Mouse (Mus musculus): ENCODE measurements around the gene Pdgfa. TPM values are rescaled to one million over a fixed set of nuclear protein-coding genes. Genes with fewer than 3 reads are reported as not detected.

The Pdgfa gene
- polyA plus RNA-seq (2014; fragmentation: Nextera tagmentation; extraction: Ambion mirVana) = 10.9 and 12.4 TPM in 2 replicates

DNA sequence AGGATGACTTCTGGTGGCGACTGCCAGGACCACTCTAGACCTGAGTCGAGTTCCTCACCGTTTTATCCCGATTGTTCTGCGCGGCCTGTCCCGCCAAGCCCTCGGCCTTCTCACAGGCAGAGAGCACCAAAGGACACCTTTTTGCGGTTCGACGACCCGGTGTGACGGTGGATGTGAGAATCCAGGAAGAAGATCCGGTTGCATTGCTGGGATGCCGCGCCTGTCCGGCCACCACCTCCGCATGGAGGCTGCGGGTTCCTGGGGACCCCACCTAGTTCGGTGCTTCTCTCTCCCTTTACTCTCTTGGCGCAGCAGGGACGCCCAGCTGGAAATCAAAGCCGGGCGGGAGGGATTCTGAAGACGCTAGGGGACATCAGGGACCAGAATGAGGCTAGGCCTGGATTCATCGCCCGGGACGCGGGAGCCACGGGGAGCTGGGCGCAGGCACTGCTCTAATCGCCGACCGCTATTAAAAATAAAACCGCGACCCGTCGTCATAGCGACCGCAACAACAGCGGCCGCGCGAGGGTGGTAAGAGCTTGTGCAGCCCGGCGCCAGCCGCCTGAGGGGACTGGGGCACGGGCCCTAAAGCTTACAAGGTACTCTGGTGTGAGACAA lies at the start of gene Pdgfa:
TSS of gene Pdgfa (minus strand) at position 200 of the 618 bp plus-strand sequence.
- H3K9me3 ChIP-seq (ENCODE audit: control insufficient read depth, low read length) = peaks cover 4% of the 10 kb centered on the region; the same call in 1 of the 2 replicates
- ATAC-seq (ENCODE audit: low FRiP score) (peak; percentile 18; the same call in 1 of the 2 replicates), DNase-seq (ENCODE audit: low spot score) (peak; percentile 79)
- H3K4me2 ChIP-seq (replicated peaks; ENCODE audit: low read depth, low read length) = peak within 1 kb of the TSS; percentile 98
- peak within 1 kb of the TSS; percentile 63 for H3K4me3 ChIP-seq (ENCODE audit: low read depth, low read length)
- peaks cover 23% of the 10 kb centered on the region for H3K4me1 ChIP-seq (replicated peaks; ENCODE audit: control insufficient read depth, insufficient read depth, low read length)
- H3K27ac ChIP-seq (ENCODE audit: low read depth, low read length) = no peak within 1 kb of the TSS
- peak within 1 kb of the TSS; percentile 74; the same call in 1 of the 2 replicates for H3K9ac ChIP-seq (ENCODE audit: low read depth, low read length)
- no peaks in the 10 kb centered on the region for H3K36me3 ChIP-seq (ENCODE audit: control insufficient read depth, insufficient read depth, low read length)
- H3K27me3 ChIP-seq (ENCODE audit: control insufficient read depth, insufficient read depth, low read length) = peaks cover 65% of the 10 kb centered on the region
- WGBS = 1% methylated on average over 48 of the region's 48 CpGs

DNA sequence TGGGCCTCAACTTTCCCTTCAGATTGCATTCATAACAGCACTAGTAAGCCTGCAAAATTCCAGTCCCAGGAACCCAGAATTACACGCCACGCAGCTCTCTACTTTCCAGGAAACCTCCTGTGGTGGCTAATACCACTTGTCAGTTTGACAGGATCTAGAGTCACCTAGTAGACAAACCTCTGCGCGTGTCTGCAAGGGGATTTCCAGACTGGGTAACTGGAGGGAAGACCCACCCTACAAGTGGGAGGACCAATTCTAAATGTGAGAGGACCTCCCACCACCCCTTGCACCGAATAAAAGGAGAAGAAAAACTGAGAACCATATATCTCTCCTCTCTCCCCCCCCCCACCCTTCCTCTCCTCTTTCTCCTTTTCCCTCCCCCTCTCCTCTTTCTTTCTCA lies 49.5 kb upstream of the Pdgfa start:
- Histone ChIP-seq H3K4me1 (replicated peaks; ENCODE audit: control insufficient read depth, insufficient read depth, low read length) (no peaks in the 10 kb centered on the region), H3K4me3 (ENCODE audit: low read depth, low read length) (no peak overlapping the region), H3K9ac (ENCODE audit: low read depth, low read length) (no peak overlapping the region), H3K27me3 (ENCODE audit: control insufficient read depth, insufficient read depth, low read length) (no peaks in the 10 kb centered on the region), H3K27ac (ENCODE audit: low read depth, low read length) (no peak overlapping the region), H3K36me3 (ENCODE audit: control insufficient read depth, insufficient read depth, low read length) (no peaks in the 10 kb centered on the region), H3K9me3 (ENCODE audit: control insufficient read depth, low read length) (no peaks in the 10 kb centered on the region), H3K4me2 (replicated peaks; ENCODE audit: low read depth, low read length) (no peak overlapping the region)
- 70% methylated on average over 5 of the region's 5 CpGs for WGBS
- ATAC-seq (ENCODE audit: low FRiP score) = no peak
- no peak for DNase-seq (ENCODE audit: low spot score)

DNA sequence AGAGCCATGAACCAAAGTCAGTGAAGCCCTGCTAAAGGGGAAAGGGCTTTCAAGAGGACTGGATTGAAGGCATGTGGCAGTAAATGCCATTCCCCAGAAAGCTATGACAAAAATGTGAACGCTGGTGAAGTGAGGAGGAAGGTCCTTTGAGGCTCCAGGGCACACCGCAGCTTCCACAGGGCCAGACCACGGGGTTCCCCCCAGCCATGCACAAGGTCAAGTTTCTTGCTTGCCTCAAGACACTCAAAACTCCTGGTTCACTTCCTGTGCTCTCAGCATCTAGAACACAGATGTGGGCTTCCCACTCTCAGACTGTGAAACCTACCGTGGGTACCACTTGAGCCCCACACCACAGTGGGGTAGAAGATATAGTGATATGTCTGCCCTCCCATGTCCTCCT lies 46.4 kb upstream of the Pdgfa start:
- no peak overlapping the region for H3K4me3 ChIP-seq (ENCODE audit: low read depth, low read length)
- H3K9ac ChIP-seq (ENCODE audit: low read depth, low read length) = no peak overlapping the region
- WGBS = 59% methylated on average over 4 of the region's 4 CpGs
- no peak overlapping the region for H3K27ac ChIP-seq (ENCODE audit: low read depth, low read length)
- no peaks in the 10 kb centered on the region for H3K9me3 ChIP-seq (ENCODE audit: control insufficient read depth, low read length)
- H3K36me3 ChIP-seq (ENCODE audit: control insufficient read depth, insufficient read depth, low read length) = no peaks in the 10 kb centered on the region
- no peak for ATAC-seq (ENCODE audit: low FRiP score)
- no peak overlapping the region for H3K4me2 ChIP-seq (replicated peaks; ENCODE audit: low read depth, low read length)
- H3K4me1 ChIP-seq (replicated peaks; ENCODE audit: control insufficient read depth, insufficient read depth, low read length) = no peaks in the 10 kb centered on the region
- DNase-seq (ENCODE audit: low spot score) = no peak
- H3K27me3 ChIP-seq (ENCODE audit: control insufficient read depth, insufficient read depth, low read length) = no peaks in the 10 kb centered on the region

DNA sequence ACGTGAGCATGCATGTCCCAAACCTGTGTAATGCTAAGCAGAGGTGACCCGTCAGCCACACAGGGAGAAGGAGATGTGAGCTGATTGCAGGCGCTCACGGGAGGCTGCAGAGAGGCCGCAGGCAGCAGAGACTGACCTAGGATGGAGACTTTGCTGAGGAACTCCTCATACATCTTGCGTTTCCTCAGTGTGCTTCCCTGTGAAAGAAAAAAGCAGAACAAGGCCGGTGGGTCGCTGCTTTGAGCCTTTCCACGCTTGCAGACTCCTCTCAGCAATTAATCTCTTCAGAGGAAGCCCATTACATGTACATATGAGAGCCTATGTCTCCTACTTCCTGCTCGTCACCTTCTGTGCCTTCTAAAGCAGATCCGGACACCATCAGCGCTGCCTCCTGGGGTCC lies 45.1 kb upstream of the Pdgfa start:
- Histone ChIP-seq H3K27ac (ENCODE audit: low read depth, low read length) (no peak overlapping the region), H3K9me3 (ENCODE audit: control insufficient read depth, low read length) (no peaks in the 10 kb centered on the region), H3K4me1 (replicated peaks; ENCODE audit: control insufficient read depth, insufficient read depth, low read length) (no peaks in the 10 kb centered on the region), H3K9ac (ENCODE audit: low read depth, low read length) (no peak overlapping the region), H3K4me2 (replicated peaks; ENCODE audit: low read depth, low read length) (no peak overlapping the region), H3K27me3 (ENCODE audit: control insufficient read depth, insufficient read depth, low read length) (no peaks in the 10 kb centered on the region), H3K4me3 (ENCODE audit: low read depth, low read length) (no peak overlapping the region), H3K36me3 (ENCODE audit: control insufficient read depth, insufficient read depth, low read length) (no peaks in the 10 kb centered on the region)
- ATAC-seq (ENCODE audit: low FRiP score) = no peak
- no peak for DNase-seq (ENCODE audit: low spot score)
- 82% methylated on average over 12 of the region's 12 CpGs for WGBS

DNA sequence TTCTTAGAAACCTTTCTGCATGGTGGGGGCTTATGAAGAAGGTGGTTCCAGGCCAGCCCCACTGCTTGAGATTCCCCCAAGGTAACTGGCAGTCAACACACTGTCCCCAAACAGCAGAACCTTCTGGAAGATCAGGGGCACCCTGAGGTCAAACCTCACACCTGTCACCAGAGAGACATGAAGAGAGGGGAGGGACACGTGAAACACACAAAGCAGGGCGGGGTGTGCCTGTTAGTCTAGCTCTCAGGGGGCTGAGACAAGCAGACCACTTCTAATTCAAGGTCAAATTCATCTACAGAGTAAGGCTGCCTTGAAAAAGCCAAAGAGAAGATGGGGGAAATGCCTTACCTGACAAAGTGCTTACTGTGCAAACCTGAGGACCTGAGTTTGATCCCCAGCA lies 38.0 kb upstream of the Pdgfa start:
- ATAC-seq (ENCODE audit: low FRiP score) = no peak

GRCm38 (mm10) chr5:139034746-139035145 lies 37.6 kb upstream of the Pdgfa start:
- ATAC-seq (ENCODE audit: low FRiP score) (no peak), DNase-seq (ENCODE audit: low spot score) (no peak)
- Histone ChIP-seq H3K4me2 (replicated peaks; ENCODE audit: low read depth, low read length) (no peak overlapping the region), H3K4me1 (replicated peaks; ENCODE audit: control insufficient read depth, insufficient read depth, low read length) (peaks cover 4% of the 10 kb centered on the region), H3K27me3 (ENCODE audit: control insufficient read depth, insufficient read depth, low read length) (no peaks in the 10 kb centered on the region), H3K36me3 (ENCODE audit: control insufficient read depth, insufficient read depth, low read length) (no peaks in the 10 kb centered on the region), H3K9me3 (ENCODE audit: control insufficient read depth, low read length) (no peaks in the 10 kb centered on the region), H3K27ac (ENCODE audit: low read depth, low read length) (0 out of 2 replicates have a peak overlapping the region, but pooled peaks have one; percentile 4), H3K9ac (ENCODE audit: low read depth, low read length) (no peak overlapping the region), H3K4me3 (ENCODE audit: low read depth, low read length) (no peak overlapping the region)
- WGBS = 56% methylated on average over 6 of the region's 6 CpGs

More for the DNA sequence above, 38.0 kb upstream of the Pdgfa start:
- no peak overlapping the region for H3K9ac ChIP-seq (ENCODE audit: low read depth, low read length)
- H3K4me3 ChIP-seq (ENCODE audit: low read depth, low read length) = no peak overlapping the region
- 54% methylated on average over 2 of the region's 2 CpGs for WGBS
- H3K9me3 ChIP-seq (ENCODE audit: control insufficient read depth, low read length) = no peaks in the 10 kb centered on the region
- no peak for DNase-seq (ENCODE audit: low spot score)
- peaks cover 4% of the 10 kb centered on the region for H3K4me1 ChIP-seq (replicated peaks; ENCODE audit: control insufficient read depth, insufficient read depth, low read length)
- H3K27me3 ChIP-seq (ENCODE audit: control insufficient read depth, insufficient read depth, low read length) = no peaks in the 10 kb centered on the region
- H3K4me2 ChIP-seq (replicated peaks; ENCODE audit: low read depth, low read length) = no peak overlapping the region
- no peaks in the 10 kb centered on the region for H3K36me3 ChIP-seq (ENCODE audit: control insufficient read depth, insufficient read depth, low read length)
- H3K27ac ChIP-seq (ENCODE audit: low read depth, low read length) = 0 out of 2 replicates have a peak overlapping the region, but pooled peaks have one; percentile 4

DNA sequence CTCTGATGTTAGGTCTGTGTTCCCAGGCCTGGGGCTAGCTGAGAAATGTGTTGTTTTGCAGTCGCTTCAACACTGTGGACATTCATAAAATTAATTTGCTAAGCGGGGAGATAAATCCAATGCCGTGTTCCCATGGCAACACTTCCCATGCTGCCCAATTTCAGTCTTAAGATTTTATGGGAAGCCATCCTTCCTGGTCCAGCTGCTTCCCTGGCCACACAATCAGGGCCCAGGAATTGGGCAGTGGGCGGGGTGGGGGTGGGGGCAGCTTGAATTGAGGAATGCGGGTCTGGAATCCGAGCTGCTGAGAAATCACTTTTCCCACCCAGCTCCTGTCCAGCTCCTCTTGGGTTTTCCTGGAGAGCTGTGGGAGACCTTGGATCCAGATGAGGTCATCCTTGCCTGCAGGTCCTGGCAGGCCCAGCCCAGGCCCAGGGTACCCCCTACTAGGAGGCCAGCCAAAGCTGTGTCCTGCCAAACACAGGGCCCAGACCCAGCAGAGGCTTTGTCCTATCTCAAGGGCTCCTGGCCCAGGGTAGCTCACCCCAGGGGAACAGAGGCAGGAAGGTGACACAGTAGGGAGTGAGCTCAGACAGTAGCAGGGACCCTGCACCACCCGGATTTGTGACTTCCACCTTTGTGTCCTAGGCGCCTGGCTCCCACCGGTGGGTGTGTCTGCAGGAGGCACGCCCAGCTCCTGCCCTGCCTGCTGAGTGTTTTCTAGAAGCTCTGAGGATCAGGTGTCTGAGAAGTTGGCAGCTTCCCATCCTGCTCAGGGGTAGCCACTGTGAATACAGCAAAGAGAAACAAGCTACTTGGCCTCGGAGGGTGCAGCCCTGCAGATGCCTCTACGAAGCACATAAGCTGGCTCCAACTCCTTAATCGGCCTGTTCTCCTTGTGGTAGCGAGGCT lies 36.5 kb upstream of the Pdgfa start:
- no peaks in the 10 kb centered on the region for H3K9me3 ChIP-seq (ENCODE audit: control insufficient read depth, low read length)
- no peaks in the 10 kb centered on the region for H3K36me3 ChIP-seq (ENCODE audit: control insufficient read depth, insufficient read depth, low read length)
- no peak overlapping the region for H3K9ac ChIP-seq (ENCODE audit: low read depth, low read length)
- no peak overlapping the region for H3K27ac ChIP-seq (ENCODE audit: low read depth, low read length)
- no peak for ATAC-seq (ENCODE audit: low FRiP score)
- H3K4me3 ChIP-seq (ENCODE audit: low read depth, low read length) = no peak overlapping the region
- no peaks in the 10 kb centered on the region for H3K27me3 ChIP-seq (ENCODE audit: control insufficient read depth, insufficient read depth, low read length)
- peak; percentile 21 for DNase-seq (ENCODE audit: low spot score)
- no peak overlapping the region for H3K4me2 ChIP-seq (replicated peaks; ENCODE audit: low read depth, low read length)
- H3K4me1 ChIP-seq (replicated peaks; ENCODE audit: control insufficient read depth, insufficient read depth, low read length) = peaks cover 4% of the 10 kb centered on the region
- WGBS = 51% methylated on average over 14 of the region's 14 CpGs

- Histone ChIP-seq H3K4me1 (replicated peaks; ENCODE audit: control insufficient read depth, insufficient read depth, low read length) (no peaks in the 10 kb centered on the region), H3K4me3 (ENCODE audit: low read depth, low read length) (no peak overlapping the region), H3K4me2 (replicated peaks; ENCODE audit: low read depth, low read length) (no peak overlapping the region), H3K36me3 (ENCODE audit: control insufficient read depth, insufficient read depth, low read length) (no peaks in the 10 kb centered on the region), H3K27me3 (ENCODE audit: control insufficient read depth, insufficient read depth, low read length) (no peaks in the 10 kb centered on the region), H3K27ac (ENCODE audit: low read depth, low read length) (no peak overlapping the region), H3K9ac (ENCODE audit: low read depth, low read length) (no peak overlapping the region), H3K9me3 (ENCODE audit: control insufficient read depth, low read length) (no peaks in the 10 kb centered on the region)
- DNase-seq (ENCODE audit: low spot score) (peak; percentile 19), ATAC-seq (ENCODE audit: low FRiP score) (no peak)
- WGBS = 23% methylated on average over 15 of the region's 15 CpGs
Measured at GRCm38 (mm10) chr5:139027603-139028002, 30.4 kb upstream of the Pdgfa start.

Measured in hindbrain, embryonic 11.5 days (tissue).